Mouse (Mus musculus) kidney, postnatal 36 days (tissue): Measurements from ENCODE around the gene Ttll12.

Experiments used
- DNase-seq, 2 experiments: peaks; one replicate each; pipeline ENCODE4 v3.0.0; 2021 to 2022; ENCODE audit warnings: mixed read lengths in 2 of 2

Ttll12 gene

GRCm38 (mm10) chr15:83594513-83595363, at the start of gene Ttll12:
Gene Ttll12, minus strand, starts transcription at chr15:83595157.
- DNase-seq = peak; percentile 96 to 99

- no peak for DNase-seq
Measured at GRCm38 (mm10) chr15:83642518-83642917, 47.6 kb upstream of the Ttll12 start.

GRCm38 (mm10) chr15:83640208-83640607, 45.3 kb upstream of the Ttll12 start:
- no peak for DNase-seq

GRCm38 (mm10) chr15:83639160-83639559, 44.2 kb upstream of the Ttll12 start:
- no peak for DNase-seq

GRCm38 (mm10) chr15:83638196-83638899, 43.4 kb upstream of the Ttll12 start:
- no peak for DNase-seq

- DNase-seq = no peak
Measured at GRCm38 (mm10) chr15:83636759-83637158, 41.8 kb upstream of the Ttll12 start.

- DNase-seq = no peak
Measured at GRCm38 (mm10) chr15:83635251-83635650, 40.3 kb upstream of the Ttll12 start.

GRCm38 (mm10) chr15:83634076-83634475, 39.1 kb upstream of the Ttll12 start:
- DNase-seq = peak in 1 of 2 experiments; percentile 7

- DNase-seq = no peak
Measured at GRCm38 (mm10) chr15:83631071-83631470, 36.1 kb upstream of the Ttll12 start.

GRCm38 (mm10) chr15:83629716-83630115, 34.8 kb upstream of the Ttll12 start:
- no peak for DNase-seq

- no peak for DNase-seq
Measured at GRCm38 (mm10) chr15:83626142-83626645, 31.2 kb upstream of the Ttll12 start.

- no peak for DNase-seq
Measured at GRCm38 (mm10) chr15:83615245-83615644, 20.3 kb upstream of the Ttll12 start.

GRCm38 (mm10) chr15:83607115-83607802, 12.3 kb upstream of the Ttll12 start:
- DNase-seq = peak; percentile 73 to 86

- DNase-seq = no peak
Measured at GRCm38 (mm10) chr15:83606700-83607099, 11.7 kb upstream of the Ttll12 start.

GRCm38 (mm10) chr15:83606216-83606615, 11.3 kb upstream of the Ttll12 start:
- no peak for DNase-seq

GRCm38 (mm10) chr15:83603426-83603825, 8.5 kb upstream of the Ttll12 start:
- DNase-seq = no peak

- no peak for DNase-seq
Measured at GRCm38 (mm10) chr15:83603046-83603396, 8.1 kb upstream of the Ttll12 start.

- DNase-seq = peak; percentile 30 to 55
Measured at GRCm38 (mm10) chr15:83602372-83603045, 7.6 kb upstream of the Ttll12 start.

- DNase-seq = no peak
Measured at GRCm38 (mm10) chr15:83601185-83601584, 6.2 kb upstream of the Ttll12 start.

- DNase-seq = no peak
Measured at GRCm38 (mm10) chr15:83596833-83597232, 1.9 kb upstream of the Ttll12 start.

- no peak for DNase-seq
Measured at GRCm38 (mm10) chr15:83595364-83595711, 381 bp upstream of the Ttll12 start.

GRCm38 (mm10) chr15:83593702-83594512, 1.1 kb downstream of the Ttll12 start:
- no peak for DNase-seq
